Mouse (Mus musculus) hindbrain, embryonic 16.5 days (tissue): Measurements from ENCODE around the gene Mfrp. TPM values are rescaled to one million over a fixed set of nuclear protein-coding genes. Genes with fewer than 3 reads are reported as not detected.
A peak's percentile ranks its signal among the peaks of the same experiment; 100 is the strongest.

ENCODE experiments used
- ATAC-seq: fragments of 200-750 bp; cut with Nextera tagmentation; 2 replicates; pipeline ENCODE4 v1.8.0; 2017; ENCODE audit warnings: moderate TSS enrichment, moderate library complexity
- H3K27ac ChIP-seq: fragments of 300-500 bp; sonication (generic); 2 replicates; pipeline ENCODE4 v1.5.1; 2014; ENCODE audit warnings: low read depth, mild to moderate bottlenecking, control low read depth, low read length, moderate library complexity
- H3K27me3 ChIP-seq: fragments of 300-500 bp; sonication (generic); replicated peaks from 2 replicates; pipeline ENCODE4 v1.6.1; 2014; ENCODE audit warnings: low read length; ENCODE audit not compliant: control insufficient read depth, insufficient read depth
- H3K36me3 ChIP-seq: fragments of 300-500 bp; sonication (generic); 2 replicates; pipeline ENCODE4 v1.6.1; 2014; ENCODE audit warnings: mild to moderate bottlenecking, low read length, moderate library complexity, mixed read lengths; ENCODE audit not compliant: control insufficient read depth, insufficient read depth
- H3K4me1 ChIP-seq: fragments of 300-500 bp; sonication (generic); 2 replicates; pipeline ENCODE4 v1.6.1; 2014; ENCODE audit warnings: low read depth, low read length; ENCODE audit not compliant: control insufficient read depth, insufficient read depth
- H3K4me2 ChIP-seq: fragments of 300-500 bp; sonication (generic); 2 replicates; pipeline ENCODE4 v1.6.1; 2014; ENCODE audit warnings: mild to moderate bottlenecking, low read length, control low read depth, moderate library complexity
- H3K4me3 ChIP-seq: fragments of 300-500 bp; sonication (generic); 2 replicates; pipeline ENCODE4 v1.5.1; 2014; ENCODE audit warnings: mild to moderate bottlenecking, low read length, control low read depth, moderate library complexity
- H3K9ac ChIP-seq: fragments of 300-500 bp; sonication (generic); 2 replicates; pipeline ENCODE4 v1.6.1; 2014; ENCODE audit warnings: low read depth, mild to moderate bottlenecking, control low read depth, low read length, moderate library complexity
- H3K9me3 ChIP-seq: fragments of 300-500 bp; sonication (generic); 2 replicates; pipeline ENCODE4 v1.6.1; 2014; ENCODE audit warnings: mild to moderate bottlenecking, low read length, moderate library complexity; ENCODE audit not compliant: control insufficient read depth
- WGBS: fragments of 180-500 bp; shearing (Covaris S2); extraction: QIAGEN DNeasy Blood & Tissue Kit; methylation state at CpG from one replicate; pipeline ENCODE4 v1.1.7; 2014; 5-methylcytosine and 5-hydroxymethylcytosine counted together
- polyA plus RNA-seq: library from polyadenylated mRNA; unstranded; fragments of >200 nt; fragmentation: Nextera tagmentation; extraction: Ambion mirVana; gene quantifications from 2 replicates; pipeline ENCODE4 v1.2.1, GENCODE M21; 2015

The Mfrp gene
- polyA plus RNA-seq, 1 experiment from 2014 or later = 0.31 TPM

DNA sequence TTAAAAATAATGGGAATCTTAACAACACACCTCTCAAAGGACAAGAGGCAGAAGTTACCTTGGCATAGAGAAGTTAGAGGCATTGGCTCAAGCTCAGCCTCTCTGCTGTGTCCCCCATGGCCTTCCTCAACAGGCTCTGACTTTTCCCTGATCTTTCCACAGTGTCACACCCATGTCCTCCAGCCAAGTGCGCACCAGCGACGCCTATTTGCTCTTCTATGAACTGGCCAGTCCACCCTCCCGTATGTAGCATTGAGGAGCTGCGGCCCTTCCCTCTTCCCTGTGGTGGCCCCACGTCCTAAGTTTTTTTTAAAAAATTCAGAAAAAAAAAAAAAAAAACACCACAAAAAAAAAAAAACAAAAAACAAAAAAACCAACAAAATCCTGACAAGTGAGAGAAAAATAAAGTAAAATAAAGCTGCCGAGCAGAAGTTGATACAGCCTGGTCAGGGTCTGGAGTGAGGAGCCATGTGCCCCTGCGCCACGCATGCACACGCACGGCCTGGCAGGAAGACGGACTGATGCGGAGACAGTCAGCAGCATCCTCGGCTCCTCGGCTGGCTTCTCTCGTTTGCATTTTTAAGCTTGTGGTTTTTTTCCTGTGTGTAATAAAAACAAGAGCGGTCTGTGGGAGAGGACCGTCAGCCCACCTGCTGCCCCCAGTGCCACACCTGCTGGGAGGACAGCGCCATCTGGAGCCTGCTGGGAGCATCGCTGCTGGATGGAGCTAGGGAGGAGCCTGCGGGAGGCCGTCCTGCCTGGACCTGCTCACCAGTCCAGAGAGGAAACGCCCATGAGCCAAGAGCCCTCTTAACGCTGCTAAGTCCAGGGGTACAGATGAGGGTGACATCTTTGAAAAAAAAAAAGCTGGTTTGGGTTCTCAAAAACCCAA lies 7.7 kb upstream of the Mfrp start:
- Histone ChIP-seq H3K27ac (no peak overlapping the region), H3K4me3 (peak overlapping the region; percentile 24), H3K9me3 (no peaks in the 10 kb centered on the region), H3K4me1 (peaks cover 6% of the 10 kb centered on the region), H3K4me2 (peak overlapping the region; percentile 58), H3K9ac (no peak overlapping the region), H3K27me3 (no peaks in the 10 kb centered on the region), H3K36me3 (no peaks in the 10 kb centered on the region; the same call in 1 of the 2 replicates)
- ATAC-seq = peak; percentile 69
- WGBS = 27% methylated on average over 24 of the region's 24 CpGs

DNA sequence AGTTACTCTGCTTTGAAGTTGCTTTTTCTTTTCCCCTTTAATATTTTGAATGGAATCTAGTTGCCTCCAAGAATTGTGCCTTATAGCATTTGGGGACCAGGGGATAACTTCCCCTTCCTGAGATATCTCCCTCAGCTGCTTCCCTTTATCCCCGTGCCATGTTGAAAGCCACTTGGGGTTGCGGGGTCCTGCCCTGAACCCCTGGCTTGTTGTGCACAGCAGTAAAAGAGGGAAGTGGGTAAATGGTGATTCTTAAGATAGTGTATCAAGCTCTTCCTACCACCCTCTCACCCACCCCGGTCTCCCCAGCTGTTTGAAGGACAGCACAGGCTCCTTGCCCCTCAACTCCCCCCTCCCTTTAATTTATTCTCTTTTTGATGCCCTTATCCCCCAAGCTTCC lies 6.8 kb upstream of the Mfrp start:
- Histone ChIP-seq H3K4me1 (peaks cover 6% of the 10 kb centered on the region), H3K9ac (no peak overlapping the region), H3K27ac (no peak overlapping the region), H3K4me3 (no peak overlapping the region), H3K4me2 (no peak overlapping the region), H3K9me3 (no peaks in the 10 kb centered on the region), H3K36me3 (no peaks in the 10 kb centered on the region; the same call in 1 of the 2 replicates), H3K27me3 (no peaks in the 10 kb centered on the region)
- 91% methylated on average over 3 of the region's 3 CpGs for WGBS
- ATAC-seq = no peak

DNA sequence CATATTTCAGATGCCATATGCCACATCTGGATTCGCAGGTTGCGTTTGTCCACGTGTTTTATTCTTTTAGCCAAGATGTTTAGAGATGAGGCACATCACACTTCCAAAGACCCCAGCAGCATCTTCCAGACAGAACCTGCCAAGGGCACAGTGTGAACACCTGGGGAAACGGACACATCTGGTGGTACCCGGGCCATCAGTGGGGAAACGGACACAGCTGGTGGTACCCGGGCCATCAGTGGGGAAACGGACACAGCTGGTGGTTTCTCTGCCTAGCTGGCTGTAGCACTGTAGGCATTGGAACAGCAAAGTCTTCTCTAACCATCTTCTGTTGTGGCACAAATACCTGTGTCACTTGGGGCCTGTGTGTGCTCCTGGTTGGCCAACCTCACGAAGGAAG lies 5.7 kb upstream of the Mfrp start:
- WGBS = 82% methylated on average over 9 of the region's 9 CpGs
- H3K4me2 ChIP-seq = no peak overlapping the region
- H3K27me3 ChIP-seq = no peaks in the 10 kb centered on the region
- H3K4me3 ChIP-seq = no peak overlapping the region
- H3K9me3 ChIP-seq = no peaks in the 10 kb centered on the region
- H3K36me3 ChIP-seq = no peaks in the 10 kb centered on the region; the same call in 1 of the 2 replicates
- no peak overlapping the region for H3K9ac ChIP-seq
- ATAC-seq = no peak
- H3K27ac ChIP-seq = no peak overlapping the region
- peaks cover 6% of the 10 kb centered on the region for H3K4me1 ChIP-seq

DNA sequence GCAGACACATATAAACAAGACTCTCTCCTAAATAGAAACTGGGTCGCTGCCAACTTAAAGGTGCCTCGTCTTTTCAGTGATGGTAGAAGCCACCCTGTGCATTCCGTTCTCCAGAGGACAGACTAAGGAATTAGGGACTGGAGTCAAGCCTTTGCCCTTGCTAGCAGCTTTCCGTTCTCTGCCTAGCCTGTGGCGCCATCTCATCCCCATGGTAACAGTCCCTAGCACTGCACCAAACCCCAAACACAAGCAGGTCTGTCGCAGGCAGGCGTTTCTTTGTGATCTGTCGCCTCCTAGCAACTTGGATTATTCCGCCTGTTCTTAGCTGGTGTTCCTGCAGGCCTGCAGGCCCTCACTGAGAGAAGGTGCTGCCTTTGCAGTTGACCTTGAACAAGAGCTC lies 5.0 kb upstream of the Mfrp start:
- peak; percentile 75 for ATAC-seq
- 18% methylated on average over 9 of the region's 9 CpGs for WGBS
- Histone ChIP-seq H3K4me1 (peaks cover 6% of the 10 kb centered on the region), H3K9me3 (no peaks in the 10 kb centered on the region), H3K27me3 (no peaks in the 10 kb centered on the region), H3K4me3 (no peak overlapping the region), H3K27ac (peak overlapping the region; percentile 52; the same call in 1 of the 2 replicates), H3K4me2 (no peak overlapping the region), H3K36me3 (no peaks in the 10 kb centered on the region), H3K9ac (no peak overlapping the region)

DNA sequence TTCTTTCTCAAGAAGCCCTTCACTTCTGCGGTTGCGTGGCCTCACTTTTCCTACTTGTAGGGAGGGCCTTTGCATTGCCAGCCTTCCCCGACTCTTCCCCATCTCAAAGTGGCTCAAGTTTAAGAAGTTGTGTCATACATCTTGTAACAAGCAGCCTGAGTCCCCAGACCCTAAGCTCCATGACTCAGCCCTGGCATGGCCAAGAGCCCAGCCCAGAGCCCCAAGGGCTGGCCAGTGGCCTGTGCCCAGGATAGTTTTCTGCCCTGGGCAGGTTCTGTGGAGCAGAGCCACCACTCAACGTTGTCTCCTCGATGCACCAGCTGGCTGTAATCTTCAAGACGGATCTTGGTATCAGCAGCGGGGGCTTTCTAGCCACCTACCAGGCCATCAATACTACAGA lies 3.4 kb downstream of the Mfrp start:
- no peak overlapping the region for H3K9ac ChIP-seq
- H3K9me3 ChIP-seq = no peaks in the 10 kb centered on the region
- ATAC-seq = no peak
- H3K4me2 ChIP-seq = no peak overlapping the region
- H3K4me1 ChIP-seq = peaks cover 36% of the 10 kb centered on the region
- no peak overlapping the region for H3K27ac ChIP-seq
- no peak overlapping the region for H3K4me3 ChIP-seq
- no peaks in the 10 kb centered on the region for H3K27me3 ChIP-seq
- 92% methylated on average over 7 of the region's 7 CpGs for WGBS
- no peaks in the 10 kb centered on the region for H3K36me3 ChIP-seq

DNA sequence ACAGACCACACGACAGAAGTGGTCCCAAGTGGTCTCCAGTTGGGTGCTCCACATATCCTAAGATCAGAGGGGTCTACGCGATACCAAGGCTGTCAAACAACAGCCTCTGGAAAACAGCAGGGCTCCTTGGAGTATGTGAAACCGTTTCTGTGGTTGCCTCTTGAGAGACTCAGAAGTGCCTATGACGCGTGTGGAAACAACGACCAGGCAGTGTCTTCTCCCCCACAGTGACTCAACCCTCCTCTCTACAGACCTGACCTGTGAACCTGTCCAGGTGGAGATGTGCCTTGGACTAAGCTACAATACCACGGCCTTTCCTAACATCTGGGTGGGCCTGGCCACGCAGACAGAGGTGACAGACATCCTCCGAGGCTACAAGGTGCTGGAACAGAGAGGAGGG lies 4.3 kb downstream of the Mfrp start:
- ATAC-seq = no peak
- Histone ChIP-seq H3K4me1 (peaks cover 42% of the 10 kb centered on the region), H3K4me3 (no peak overlapping the region), H3K9me3 (no peaks in the 10 kb centered on the region), H3K27ac (no peak overlapping the region), H3K9ac (no peak overlapping the region), H3K27me3 (no peaks in the 10 kb centered on the region), H3K4me2 (no peak overlapping the region), H3K36me3 (no peaks in the 10 kb centered on the region)
- WGBS = 91% methylated on average over 10 of the region's 10 CpGs

DNA sequence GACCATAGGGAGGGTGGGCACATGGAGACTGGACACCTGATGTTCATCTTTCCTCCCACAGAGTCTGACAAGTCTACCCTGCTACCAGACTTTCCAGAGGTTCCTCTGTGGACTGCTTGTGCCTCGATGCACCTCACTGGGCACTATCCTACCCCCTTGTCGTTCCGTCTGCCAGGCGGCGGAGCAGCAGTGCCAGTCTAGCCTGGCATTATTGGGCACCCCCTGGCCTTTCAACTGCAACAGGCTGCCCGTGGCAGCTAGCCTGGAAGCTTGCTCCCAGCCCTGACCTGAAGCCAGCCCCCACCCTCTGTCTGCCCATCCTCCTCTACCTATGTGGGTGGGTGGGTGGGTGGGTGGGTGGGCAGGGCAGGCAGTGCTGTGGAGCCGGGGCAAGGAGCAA lies 4.7 kb downstream of the Mfrp start:
- no peak for ATAC-seq
- H3K4me2 ChIP-seq = no peak overlapping the region
- WGBS = 74% methylated on average over 7 of the region's 7 CpGs
- no peak overlapping the region for H3K4me3 ChIP-seq
- H3K27ac ChIP-seq = no peak overlapping the region; the same call in 1 of the 2 replicates
- no peaks in the 10 kb centered on the region for H3K36me3 ChIP-seq
- peaks cover 42% of the 10 kb centered on the region for H3K4me1 ChIP-seq
- no peaks in the 10 kb centered on the region for H3K9me3 ChIP-seq
- no peaks in the 10 kb centered on the region for H3K27me3 ChIP-seq
- H3K9ac ChIP-seq = no peak overlapping the region

DNA sequence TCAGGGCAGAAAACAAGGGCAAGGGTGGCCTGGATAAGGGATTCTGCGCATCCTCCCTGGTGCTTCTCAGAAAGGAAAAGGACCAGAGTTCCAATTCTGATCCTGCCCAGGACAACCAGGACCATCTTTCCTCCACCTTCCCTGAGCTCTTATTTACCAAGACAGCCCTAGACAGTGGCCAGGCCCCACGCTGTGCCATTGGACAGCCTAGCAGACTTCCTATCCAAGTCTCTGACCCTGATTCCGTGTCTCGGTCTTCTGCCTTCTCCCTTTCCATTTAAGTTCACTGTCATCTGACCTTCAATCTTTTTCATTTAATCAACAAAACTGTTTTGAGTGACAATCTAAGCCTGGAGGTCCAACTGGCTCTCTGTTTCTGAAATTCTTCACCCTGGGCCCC lies 5.1 kb downstream of the Mfrp start:
- no peak for ATAC-seq
- Histone ChIP-seq H3K4me2 (no peak overlapping the region), H3K4me3 (no peak overlapping the region), H3K27ac (peak overlapping the region; percentile 80), H3K36me3 (no peaks in the 10 kb centered on the region), H3K9ac (no peak overlapping the region), H3K27me3 (no peaks in the 10 kb centered on the region), H3K4me1 (peaks cover 42% of the 10 kb centered on the region), H3K9me3 (no peaks in the 10 kb centered on the region)
- WGBS = 74% methylated on average over 4 of the region's 4 CpGs

DNA sequence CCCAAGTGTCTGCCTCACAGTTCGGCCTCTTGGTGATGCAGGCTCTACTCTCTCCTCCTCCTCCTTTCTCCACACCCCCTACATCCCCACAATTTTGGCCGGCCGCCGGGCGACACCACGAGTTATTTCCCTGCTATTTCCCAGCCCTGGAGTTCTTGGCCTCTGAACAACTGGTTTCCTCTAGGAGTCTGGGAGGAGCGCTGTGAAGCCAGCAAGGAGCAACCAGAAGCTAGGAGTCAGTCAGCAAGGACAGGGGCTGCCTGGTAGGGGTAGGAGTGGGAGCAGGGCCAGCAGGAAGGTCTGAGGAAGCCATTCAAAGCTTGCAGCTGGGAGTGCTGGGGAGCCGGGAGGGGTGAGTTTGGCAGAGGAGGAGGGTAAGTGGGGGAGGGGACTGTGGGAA lies 5.6 kb downstream of the Mfrp start, which contains the start of gene C1qtnf5:
Gene C1qtnf5 (plus strand): TSS at position 136 of the 400 bp plus-strand sequence.
- H3K9ac ChIP-seq = peak within 1 kb of the TSS; percentile 44

More for the DNA sequence above, 5.6 kb downstream of the Mfrp start, which contains the start of gene C1qtnf5:
- peak; percentile 87 for ATAC-seq
- Histone ChIP-seq H3K9me3 (no peaks in the 10 kb centered on the region), H3K36me3 (no peaks in the 10 kb centered on the region), H3K4me1 (peaks cover 42% of the 10 kb centered on the region), H3K4me2 (peak within 1 kb of the TSS; percentile 47), H3K27me3 (no peaks in the 10 kb centered on the region), H3K27ac (peak within 1 kb of the TSS; percentile 80), H3K4me3 (peak within 1 kb of the TSS; percentile 6; the same call in 1 of the 2 replicates)
- whole genome bisulfite sequencing = 29% methylated on average over 8 of the region's 8 CpGs
